Mouse (Mus musculus): ENCODE measurements around the gene Gnpda2.

DNA sequence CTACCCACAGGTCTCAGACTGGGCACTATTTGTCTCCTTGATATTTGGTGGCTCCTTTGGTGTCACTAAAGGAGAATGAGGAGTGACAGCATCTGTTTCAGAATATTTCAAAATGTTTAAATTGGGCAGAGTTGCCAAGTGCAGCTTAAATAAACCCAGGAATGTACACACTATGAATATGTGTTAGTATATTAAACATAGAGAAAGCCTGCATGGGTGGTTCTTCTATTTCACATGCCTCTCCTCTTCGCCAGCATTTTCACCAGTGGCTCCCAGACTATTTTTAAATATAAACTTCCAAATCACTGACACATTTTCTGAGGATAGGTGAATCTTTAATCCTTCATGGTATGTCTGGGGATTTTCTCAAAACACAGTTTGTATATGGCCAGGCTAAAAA lies 28.8 kb upstream of the Gnpda2 start:
- TF ChIP-seq CTCF (conservative IDR thresholded peaks at IDR 0.05; ENCODE audit: low read length) (no peak), NANOG (IDR thresholded peaks at IDR 0.05; ENCODE audit: borderline replicate concordance, low read length) (no peak), POU5F1 (IDR thresholded peaks at IDR 0.05; ENCODE audit: borderline replicate concordance, low read length) (no peak)
